In the genomic region with DNA sequence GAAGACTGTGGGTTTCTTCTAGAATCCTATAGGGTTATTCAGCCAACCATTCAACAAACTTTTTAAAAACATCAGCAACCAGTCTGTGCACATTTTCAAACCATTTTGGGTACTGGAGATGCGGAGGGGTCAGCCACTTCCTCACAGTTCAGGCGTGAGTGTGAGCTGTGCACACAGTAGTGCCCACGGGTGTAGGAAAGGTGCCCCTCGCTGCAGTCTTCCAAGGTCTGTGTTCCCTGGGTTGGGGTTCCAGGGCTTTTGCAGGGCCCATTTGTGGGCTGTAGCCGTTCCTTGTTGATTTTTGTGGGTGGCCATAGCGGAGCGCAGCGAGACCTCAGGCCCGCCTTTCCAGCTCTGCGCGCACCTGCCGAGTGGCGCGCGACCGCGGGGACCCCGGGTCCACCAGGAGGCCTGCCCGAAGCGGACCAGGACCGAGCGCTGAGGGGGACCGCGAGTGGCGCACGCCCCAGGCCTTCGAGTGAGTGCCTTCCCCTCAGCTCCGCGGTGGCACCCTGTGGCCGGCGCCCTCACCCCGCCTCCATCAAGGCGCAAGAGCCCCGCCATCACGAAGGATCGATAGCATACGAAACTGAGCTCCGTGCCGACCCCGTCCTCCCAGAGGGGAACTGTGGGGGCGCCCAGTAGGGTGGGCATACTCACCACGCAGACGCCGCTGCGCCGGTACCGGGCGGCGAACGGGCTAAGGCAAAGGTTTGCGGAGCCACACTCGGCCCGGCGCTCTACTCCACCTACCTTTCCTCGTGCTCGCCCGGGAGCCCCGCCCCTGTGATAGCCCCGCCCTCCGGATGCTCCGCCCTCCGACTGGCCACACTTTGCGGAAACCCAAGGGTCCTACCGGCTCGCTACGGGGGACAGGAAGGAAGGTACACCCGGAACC, we compare ENCODE assay signal across 8 mouse cellular contexts. TPM values are rescaled to one million over a fixed set of nuclear protein-coding genes. Genes with fewer than 3 reads are reported as not detected.
DNase-seq lines count a peak whose midpoint lies in the region; ATAC-seq and TF ChIP-seq lines count a peak whose summit lies in the region.

A gene (minus strand): TSS at position 780 of the 898 bp plus-strand sequence.

- peak; percentile 92 for DNase-seq in CD4-positive, CD25-positive, alpha-beta regulatory T cell, adult 2 months (ENCODE audit: low read depth, low spot score)
- DNase-seq in brain, embryonic 14.5 days (ENCODE audit: low read depth), result peak; percentile 86
- peak; percentile 87 for DNase-seq in kidney, postnatal 0 days (ENCODE audit: low spot score)
- peak; percentile 68 for DNase-seq in liver, adult 2 months (ENCODE audit: extremely low read depth, low read depth, low spot score)
- DNase-seq in spleen, postnatal 4 days (ENCODE audit: low spot score in 2 of 2), result peak; percentile 96 to 97

- H3K4me1 ChIP-seq in heart, embryonic 13.5 days, result peaks cover 32% of the 10 kb centered on the region
- no peaks in the 10 kb centered on the region for H3K4me1 ChIP-seq in kidney, postnatal 0 days (replicated peaks; ENCODE audit: insufficient read depth, low read length)
- H3K4me1 ChIP-seq in liver, adult 2 months (ENCODE audit: control insufficient read depth, insufficient read depth, low read length), result peaks cover 8% of the 10 kb centered on the region

- peak within 1 kb of the TSS; percentile 98 for H3K4me2 ChIP-seq in heart, embryonic 13.5 days
- H3K4me2 ChIP-seq in kidney, postnatal 0 days (ENCODE audit: low read length), result peak within 1 kb of the TSS; percentile 95

- no peaks in the 10 kb centered on the region for H3K9me3 ChIP-seq in heart, embryonic 13.5 days
- no peaks in the 10 kb centered on the region for H3K9me3 ChIP-seq in kidney, postnatal 0 days (replicated peaks; ENCODE audit: low read length)

- H3K4me3 ChIP-seq in heart, embryonic 13.5 days, result peak within 1 kb of the TSS; percentile 74
- H3K4me3 ChIP-seq in kidney, postnatal 0 days (replicated peaks; ENCODE audit: low read depth, low read length), result peak within 1 kb of the TSS; percentile 63
- H3K4me3 ChIP-seq in liver, adult 2 months (ENCODE audit: insufficient read depth, low read depth, low read length), result peak within 1 kb of the TSS; percentile 80

- TF ChIP-seq CTCF in brain, embryonic 14.5 days (IDR thresholded peaks at IDR 0.05; ENCODE audit: borderline replicate concordance, extremely low read depth, insufficient read depth, insufficient read length), result no peak
- no peak for TF ChIP-seq CTCF in kidney, postnatal 0 days (IDR thresholded peaks at IDR 0.05; ENCODE audit: low read depth)
- TF ChIP-seq CTCF in liver, adult 2 months (IDR thresholded peaks at IDR 0.05; ENCODE audit: low read depth, low read length), result no peak

- no peaks in the 10 kb centered on the region for H3K79me2 ChIP-seq in liver, adult 2 months (ENCODE audit: control insufficient read depth, insufficient read depth, low read length)

- H3K27ac ChIP-seq in heart, embryonic 13.5 days (replicated peaks), result no peak within 1 kb of the TSS
- peak within 1 kb of the TSS; percentile 36; the same call in 1 of the 2 replicates for H3K27ac ChIP-seq in kidney, postnatal 0 days
- H3K27ac ChIP-seq in liver, adult 2 months (replicated peaks; ENCODE audit: insufficient read depth, low read depth, low read length), result peak within 1 kb of the TSS; percentile 61

- WGBS in heart, embryonic 13.5 days, result 1% methylated on average over 67 of the region's 67 CpGs
- 1% methylated on average over 63 of the region's 67 CpGs for WGBS in kidney, postnatal 0 days
- WGBS in liver, adult 2 months, result 2% methylated on average over 67 of the region's 67 CpGs

- TF ChIP-seq POLR2A in brain, embryonic 14.5 days (IDR thresholded peaks at IDR 0.05; ENCODE audit: borderline replicate concordance, extremely low read depth, insufficient read depth, insufficient read length, poor library complexity, severe bottlenecking), result peak; percentile 45; the same call in 1 of the 2 replicates
- no peak for TF ChIP-seq POLR2A in liver, adult 2 months (IDR thresholded peaks at IDR 0.05; ENCODE audit: extremely low read depth, insufficient read depth, low read length)

- H3K36me3 ChIP-seq in heart, embryonic 13.5 days, result no peaks in the 10 kb centered on the region
- H3K36me3 ChIP-seq in kidney, postnatal 0 days (ENCODE audit: insufficient read depth, low read length), result no peaks in the 10 kb centered on the region
- H3K36me3 ChIP-seq in liver, adult 2 months (ENCODE audit: control insufficient read depth, insufficient read depth, low read length), result no peaks in the 10 kb centered on the region

- peak within 1 kb of the TSS; percentile 83 for H3K9ac ChIP-seq in heart, embryonic 13.5 days
- H3K9ac ChIP-seq in kidney, postnatal 0 days (ENCODE audit: low read depth, low read length), result peak within 1 kb of the TSS; percentile 58
- peak within 1 kb of the TSS; percentile 80 for H3K9ac ChIP-seq in liver, adult 2 months (ENCODE audit: low read depth, low read length)

- ATAC-seq in erythroid progenitor cell, adult 5-6 weeks (replicated peaks; ENCODE audit: low FRiP score, poor library complexity, severe bottlenecking), result peak; percentile 79
- ATAC-seq in heart, embryonic 13.5 days (ENCODE audit: extremely low read depth, insufficient number of reproducible peaks, low FRiP score, low TSS enrichment), result peak; percentile 80
- ATAC-seq in kidney, postnatal 0 days (replicated peaks; ENCODE audit: low FRiP score, low read depth), result peak; percentile 90
- ATAC-seq in monocyte, adult 5-6 weeks (replicated peaks; ENCODE audit: insufficient number of reproducible peaks, low FRiP score, low TSS enrichment, poor library complexity, severe bottlenecking), result peak; percentile 70

- peaks cover 6% of the 10 kb centered on the region; the same call in 1 of the 2 replicates for H3K27me3 ChIP-seq in heart, embryonic 13.5 days (replicated peaks)
- 0 out of 2 replicates have a peak, but pooled peaks cover 4% of the 10 kb centered on the region for H3K27me3 ChIP-seq in kidney, postnatal 0 days (ENCODE audit: insufficient read depth, low read length)
- H3K27me3 ChIP-seq in liver, adult 2 months (ENCODE audit: control insufficient read depth, insufficient read depth, low read length), result no peaks in the 10 kb centered on the region

RNA-seq across cellular contexts. Expression of the gene that starts here (rescaled TPM):
- 23.3 and 23.6 TPM in 2 replicates for polyA plus RNA-seq in brain, embryonic 14.5 days (2012; rRNA removed)
- total RNA-seq in erythroid progenitor cell, adult 5-6 weeks (2015; ENCODE audit: low replicate concordance), result 9.6 and 11.5 TPM in 2 replicates
- total RNA-seq in erythroid progenitor cell, adult 5-6 weeks (2017; ENCODE audit: low replicate concordance), result 6.3 and 7.7 TPM in 2 replicates
- polyA plus RNA-seq in heart, embryonic 13.5 days (2015; fragmentation: Nextera tagmentation; extraction: Ambion mirVana), result 8.3 and 10.7 TPM in 2 replicates
- polyA plus RNA-seq in kidney, postnatal 0 days (2015; fragmentation: Nextera tagmentation; extraction: Ambion mirVana), result 34.2 and 35.8 TPM in 2 replicates
- 13.9 and 16.8 TPM in 2 replicates for total RNA-seq in liver, adult 2 months (2014; rRNA removed)
- polyA plus RNA-seq in liver, adult 2 months (2012; rRNA removed), result 6.1 and 6.9 TPM in 2 replicates
- 19.8 to 42.0 TPM (median 21.4 TPM) in 3 replicates for total RNA-seq in monocyte, adult 5-6 weeks (2017)
